Mouse (Mus musculus) urinary bladder, postnatal 10 days (tissue): ENCODE measurements around the gene Hsd17b11.
"Not testable (repeated sequence)": the region's sequence is repeated elsewhere in the genome, so short reads cannot be mapped to it uniquely, and the experiment has no call there.

Source experiments
- DNase-seq: peaks from one replicate; pipeline ENCODE4 v3.0.0; 2022; ENCODE audit warnings: low spot score

Hsd17b11 gene

GRCm38 (mm10) chr5:103980705-103981560 lies 40.8 kb downstream of the Hsd17b11 start:
- DNase-seq = no peak

- DNase-seq = no peak
Measured at GRCm38 (mm10) chr5:103977907-103978570, 43.7 kb downstream of the Hsd17b11 start.

GRCm38 (mm10) chr5:103977297-103977696 lies 44.4 kb downstream of the Hsd17b11 start, which contains the start of gene Hsd17b13:
TSS of gene Hsd17b13 (minus strand) at chr5:103977410.
- DNase-seq = no peak

GRCm38 (mm10) chr5:103975736-103976135 lies 46.0 kb downstream of the Hsd17b11 start:
- no peak for DNase-seq

DNA sequence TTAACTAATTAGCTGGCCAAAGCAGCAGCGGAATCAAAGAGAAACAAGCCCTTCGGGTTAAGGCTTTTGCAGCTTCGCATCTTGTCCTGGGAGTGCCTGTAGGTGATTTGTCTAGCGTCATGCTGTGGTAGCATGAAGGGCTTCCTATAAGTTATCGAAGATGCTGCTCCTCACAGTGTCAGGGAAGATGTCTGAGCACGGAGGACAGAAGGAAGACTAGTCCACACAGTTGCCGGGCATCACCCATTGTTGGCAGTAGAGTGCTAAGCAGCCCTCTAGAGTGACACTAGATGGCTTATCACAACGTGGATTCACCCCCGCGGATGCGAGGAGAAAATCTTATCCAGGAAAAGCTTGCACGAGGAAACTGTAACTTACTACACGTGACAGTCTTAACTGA lies 48.9 kb downstream of the Hsd17b11 start:
- DNase-seq = no peak

DNA sequence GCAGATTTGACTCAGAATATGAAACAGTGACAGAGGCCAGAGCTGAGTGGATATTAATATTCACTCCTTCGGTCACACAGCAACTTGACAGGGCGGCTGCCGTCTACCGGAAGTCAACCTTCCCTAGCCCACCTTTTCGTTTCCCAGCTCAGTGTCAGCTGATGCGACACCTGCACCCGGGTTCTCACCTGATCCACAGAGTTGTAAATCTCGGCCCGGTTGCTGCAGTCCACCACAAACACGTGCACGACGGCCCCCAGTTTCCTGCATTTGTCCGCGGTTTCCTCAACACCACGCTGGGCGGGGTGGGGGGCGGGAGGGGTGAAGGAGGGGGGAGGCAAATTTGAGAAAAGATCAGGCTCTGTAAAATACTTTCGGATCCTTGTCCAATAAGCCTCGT lies 49.3 kb downstream of the Hsd17b11 start:
- no peak for DNase-seq

GRCm38 (mm10) chr5:103971051-103971450 lies 50.7 kb downstream of the Hsd17b11 start:
- DNase-seq = no peak

DNA sequence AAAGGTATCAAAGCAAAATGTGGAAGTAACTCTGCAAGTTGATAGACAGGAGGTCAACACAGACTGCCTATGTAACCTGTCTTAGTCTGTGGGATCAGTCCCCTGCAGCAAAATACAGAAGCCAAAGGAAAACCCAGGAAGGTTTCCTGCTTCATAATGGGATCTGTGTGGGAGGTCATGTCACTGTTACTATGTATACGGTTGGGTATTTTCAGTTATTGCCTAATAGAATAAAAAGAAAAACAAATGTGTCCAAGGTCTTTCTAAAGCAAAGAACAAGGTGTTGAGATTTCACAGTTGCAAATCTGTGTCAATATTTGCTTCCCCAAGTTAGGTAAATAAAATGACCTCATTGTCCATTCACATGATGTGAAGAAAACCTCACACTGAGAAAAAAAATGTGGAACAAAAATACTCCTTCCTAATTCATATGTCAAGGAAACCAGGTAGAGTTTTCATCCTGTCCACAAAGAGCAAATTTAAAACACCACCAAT lies 58.7 kb downstream of the Hsd17b11 start:
- DNase-seq = no peak

- DNase-seq = no peak
Measured at GRCm38 (mm10) chr5:103954638-103955037, 67.1 kb downstream of the Hsd17b11 start.

DNA sequence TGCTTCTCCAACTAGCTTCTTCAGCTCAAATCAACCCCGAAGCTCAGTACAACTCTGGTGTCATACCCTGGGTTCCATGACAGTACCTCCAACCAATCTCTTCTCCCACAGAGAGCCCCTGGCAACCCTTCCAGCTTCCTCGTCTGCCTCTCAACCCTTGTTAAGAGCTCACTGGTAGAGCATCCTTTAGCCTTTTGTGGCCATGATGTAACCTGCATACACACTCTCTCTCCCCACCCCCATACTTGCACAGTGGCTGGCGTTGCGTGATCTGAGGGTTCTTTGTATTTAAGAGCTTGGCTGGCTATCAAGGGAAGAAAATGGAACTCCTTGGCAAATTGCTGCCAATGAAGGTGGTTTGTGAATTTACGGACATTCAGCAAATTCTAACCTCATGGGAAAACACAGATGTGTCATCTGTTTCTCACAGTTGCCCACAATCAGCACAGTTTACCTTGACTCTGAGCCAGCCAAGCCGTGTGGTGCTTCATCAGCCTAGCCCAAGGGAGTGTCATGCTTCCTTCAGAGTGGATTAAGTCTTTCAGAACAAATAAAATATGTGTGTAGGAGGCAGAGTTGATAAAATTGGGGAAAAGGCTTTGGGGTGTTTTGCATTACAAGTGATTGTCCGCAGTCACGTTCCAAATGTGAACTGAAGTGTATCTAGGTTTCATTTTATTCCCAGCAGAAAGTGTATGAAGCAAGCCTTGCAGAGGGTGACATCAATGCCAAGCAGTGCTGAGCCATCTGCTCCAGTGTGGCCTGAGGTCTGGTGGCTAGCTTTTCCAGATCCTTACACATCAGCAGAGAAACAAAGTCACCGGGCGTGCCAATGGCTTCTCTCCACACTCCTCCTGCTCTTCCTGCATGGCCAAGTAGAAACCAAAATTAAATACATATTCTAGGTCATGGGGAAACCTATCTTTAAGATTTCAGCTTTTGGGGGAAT lies 68.3 kb downstream of the Hsd17b11 start:
- no peak for DNase-seq

DNA sequence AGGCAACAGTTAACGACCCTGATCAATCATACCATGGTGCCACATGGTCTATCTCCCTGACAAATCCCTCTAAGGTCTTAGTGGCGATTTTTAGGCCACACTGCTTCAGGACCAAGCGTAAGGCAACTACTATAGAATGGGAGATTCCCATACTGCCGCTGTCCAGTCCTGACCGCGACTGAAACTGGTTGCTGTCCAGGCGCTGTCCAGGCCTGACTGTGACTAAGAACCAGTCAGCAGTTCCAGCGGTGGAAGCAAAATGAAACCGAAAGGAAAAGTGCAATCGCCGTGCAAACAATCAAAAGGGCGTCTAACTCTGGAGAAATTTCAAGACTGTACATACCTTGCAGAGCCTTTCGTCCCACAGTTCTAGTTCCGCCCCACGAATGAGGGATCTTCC lies 71.6 kb downstream of the Hsd17b11 start:
- DNase-seq = not testable (repeated sequence)

GRCm38 (mm10) chr5:103943183-103943582 lies 78.5 kb downstream of the Hsd17b11 start:
- DNase-seq = no peak

- no peak for DNase-seq
Measured at GRCm38 (mm10) chr5:103939856-103940255, 81.9 kb downstream of the Hsd17b11 start.
